Mouse (Mus musculus) spleen, adult 2 months (tissue): ENCODE results near the gene Coro6.

Source experiments
- CTCF ChIP-seq: fragments of 200-500 bp; IDR thresholded peaks from 2 replicates; pipeline ENCODE4 v1.5.1; 2011; ENCODE audit warnings: mild to moderate bottlenecking, inconsistent platforms; ENCODE audit not compliant: insufficient read depth, insufficient read length, insufficient replicate concordance; ENCODE audit errors: extremely low read depth
- POLR2A ChIP-seq: fragments of 200-500 bp; IDR thresholded peaks from 2 replicates; pipeline ENCODE4 v1.6.1; 2011; ENCODE audit warnings: low read depth, low read length, inconsistent platforms

DNA sequence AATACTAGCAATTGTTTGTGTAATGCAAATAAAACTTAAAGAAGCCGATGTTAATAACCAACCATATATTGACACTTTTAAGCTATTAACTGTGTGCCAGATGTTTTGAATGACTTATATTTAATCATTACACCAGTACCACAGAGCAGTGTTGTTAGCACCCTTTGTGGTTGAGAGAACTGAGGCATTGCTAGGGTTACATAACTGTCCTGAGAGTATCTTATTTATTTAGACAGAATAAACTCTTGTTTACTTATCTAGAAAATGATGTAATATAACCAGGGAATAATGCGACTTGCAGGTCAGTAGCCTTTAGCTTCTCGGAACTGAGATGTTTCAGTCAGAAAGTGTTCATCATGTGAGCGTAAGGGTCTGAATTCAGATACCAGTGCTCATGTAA, 44.2 kb upstream of the Coro6 start:
- no peak for TF ChIP-seq POLR2A
- no peak for TF ChIP-seq CTCF
